Mouse (Mus musculus) lung, adult 18-20 months (tissue): ENCODE data around the gene Glod4.
A peak's percentile ranks its signal among the peaks of the same experiment; 100 is the strongest.

Experiments
- DNase-seq, 2 experiments: peaks; one replicate each; pipeline ENCODE4 v3.0.0; 2022; ENCODE audit warnings: mixed read lengths in 2 of 2

Gene Glod4

GRCm38 (mm10) chr11:76201761-76202674 lies 41.5 kb downstream of the Glod4 start:
- peak; percentile 90 to 92 for DNase-seq

GRCm38 (mm10) chr11:76196977-76197469 lies 46.5 kb downstream of the Glod4 start:
- DNase-seq, result no peak

- DNase-seq, result no peak
Observed at GRCm38 (mm10) chr11:76196275-76196976, 47.1 kb downstream of the Glod4 start.

- DNase-seq, result peak in 1 of 2 experiments; percentile 12
Observed at GRCm38 (mm10) chr11:76186908-76187307, 56.6 kb downstream of the Glod4 start.

- no peak for DNase-seq
Observed at GRCm38 (mm10) chr11:76183745-76184144, 59.8 kb downstream of the Glod4 start.

- DNase-seq, result no peak
Observed at GRCm38 (mm10) chr11:76180146-76180540, 63.4 kb downstream of the Glod4 start.

- peak; percentile 90 to 93 for DNase-seq
Observed at GRCm38 (mm10) chr11:76179495-76180145, 63.9 kb downstream of the Glod4 start, which contains the start of the genes Vps53 and Fam57a. Vps53 (minus strand) TSS chr11:76179647. Fam57a (plus strand) TSS chr11:76179671.

- DNase-seq, result peak in 1 of 2 experiments; percentile 20
Observed at GRCm38 (mm10) chr11:76178726-76179494, 64.6 kb downstream of the Glod4 start.

GRCm38 (mm10) chr11:76170207-76170606 lies 73.3 kb downstream of the Glod4 start:
- no peak for DNase-seq

GRCm38 (mm10) chr11:76168976-76169375 lies 74.5 kb downstream of the Glod4 start:
- DNase-seq, result no peak

GRCm38 (mm10) chr11:76167079-76167765 lies 76.3 kb downstream of the Glod4 start:
- DNase-seq, result peak; percentile 56 to 74

GRCm38 (mm10) chr11:76166657-76167056 lies 76.9 kb downstream of the Glod4 start:
- no peak for DNase-seq

GRCm38 (mm10) chr11:76160251-76160650 lies 83.3 kb downstream of the Glod4 start:
- DNase-seq, result peak in 1 of 2 experiments; percentile 15

GRCm38 (mm10) chr11:76158375-76158774 lies 85.2 kb downstream of the Glod4 start:
- peak in 1 of 2 experiments; percentile 6 for DNase-seq

GRCm38 (mm10) chr11:76154861-76155260 lies 88.7 kb downstream of the Glod4 start:
- no peak for DNase-seq

GRCm38 (mm10) chr11:76154200-76154599 lies 89.3 kb downstream of the Glod4 start:
- no peak for DNase-seq

- no peak for DNase-seq
Observed at GRCm38 (mm10) chr11:76153236-76153951, 90.1 kb downstream of the Glod4 start.

GRCm38 (mm10) chr11:76150980-76151379 lies 92.5 kb downstream of the Glod4 start:
- DNase-seq, result no peak

GRCm38 (mm10) chr11:76148055-76149008 lies 95.2 kb downstream of the Glod4 start:
- DNase-seq, result peak in 1 of 2 experiments; percentile 31
